ENCODE assay signal across 15 mouse cellular contexts in genomic region chr5:150622792-150623191, GRCm38 (mm10). TPM values are rescaled to one million over a fixed set of nuclear protein-coding genes. Genes with fewer than 3 reads are reported as not detected.
DNase-seq lines count a peak whose midpoint lies in the region; ATAC-seq and TF ChIP-seq lines count a peak whose summit lies in the region.
"Had no signal": no experiment of that assay in that cellular context is flagged by ENCODE, and none has a peak within 500 bp of the region (broad histone marks: within the 10 kb centered on the region; RNA-seq: fewer than 3 reads in every experiment).

No protein-coding gene starts in this region.

- H3K4me2 ChIP-seq in intestine, embryonic 14.5 days (ENCODE audit: low read length), result no peak overlapping the region
- H3K4me2 ChIP-seq in intestine, embryonic 15.5 days (replicated peaks), result no peak overlapping the region
- no peak overlapping the region for H3K4me2 ChIP-seq in CH12.LX (ENCODE audit: insufficient read depth, low read depth, poor library complexity, severe bottlenecking)
- no peak overlapping the region for H3K4me2 ChIP-seq in kidney, embryonic 14.5 days (replicated peaks; ENCODE audit: low read depth, low read length)
- H3K4me2 ChIP-seq: liver, embryonic 13.5 days had no signal

- no peak for TF ChIP-seq CTCF in CH12.LX (conservative IDR thresholded peaks at IDR 0.05 in 1 of 2, IDR thresholded peaks at IDR 0.05 in 1 of 2; ENCODE audit: low read depth in 2 of 2, low read length in 2 of 2)

- no peak for TF ChIP-seq POLR2A in CH12.LX (IDR thresholded peaks at IDR 0.05; ENCODE audit: low read depth, low read length)

- ATAC-seq in intestine, embryonic 14.5 days (replicated peaks; ENCODE audit: low FRiP score, low TSS enrichment, low read depth), result no peak
- ATAC-seq in intestine, embryonic 15.5 days, result no peak
- ATAC-seq in kidney, embryonic 14.5 days (ENCODE audit: low FRiP score, low TSS enrichment), result 0 out of 2 replicates have a peak, but pooled peaks have one; percentile 37
- ATAC-seq: forebrain, embryonic 14.5 days had no signal

- no peak for TF ChIP-seq RAD21 in CH12.LX (IDR thresholded peaks at IDR 0.05; ENCODE audit: low read depth, low read length)

- no peak for TF ChIP-seq EP300 in CH12.LX (IDR thresholded peaks at IDR 0.05; ENCODE audit: low read length)

- H3K27ac ChIP-seq in intestine, embryonic 14.5 days (ENCODE audit: low read depth), result peak overlapping the region; percentile 55; the same call in 1 of the 2 replicates
- H3K27ac ChIP-seq in intestine, embryonic 15.5 days, result no peak overlapping the region
- peak overlapping the region; percentile 22 for H3K27ac ChIP-seq in CH12.LX (ENCODE audit: insufficient read depth, low read depth)
- H3K27ac ChIP-seq in kidney, embryonic 14.5 days (ENCODE audit: low read depth, low read length), result no peak overlapping the region
- H3K27ac ChIP-seq: kidney, postnatal 0 days; limb, embryonic 10.5 days; liver, embryonic 13.5 days had no signal

- WGBS in intestine, embryonic 14.5 days, result 23% methylated on average over 1 of the region's 1 CpGs
- WGBS in intestine, embryonic 15.5 days, result 22% methylated on average over 1 of the region's 1 CpGs
- 33% methylated on average over 1 of the region's 1 CpGs for WGBS in kidney, embryonic 14.5 days

- no peaks in the 10 kb centered on the region for H3K36me3 ChIP-seq in intestine, embryonic 14.5 days (ENCODE audit: control insufficient read depth, insufficient read depth, low read length)
- no peaks in the 10 kb centered on the region for H3K36me3 ChIP-seq in intestine, embryonic 15.5 days
- peaks cover 2 to 28% of the 10 kb centered on the region in 2 experiments for H3K36me3 ChIP-seq in CH12.LX (replicated peaks in 1 of 2; ENCODE audit: control insufficient read depth in 1 of 2, insufficient read depth in 1 of 2, low read length in 1 of 2)
- H3K36me3 ChIP-seq in kidney, embryonic 14.5 days (ENCODE audit: control insufficient read depth, insufficient read depth, low read length), result no peaks in the 10 kb centered on the region
- H3K36me3 ChIP-seq: limb, embryonic 10.5 days had no signal

- no peak overlapping the region for H3K4me3 ChIP-seq in intestine, embryonic 14.5 days (ENCODE audit: low read depth, low read length)
- no peak overlapping the region for H3K4me3 ChIP-seq in intestine, embryonic 15.5 days (replicated peaks)
- no peak overlapping the region for H3K4me3 ChIP-seq in CH12.LX (replicated peaks in 1 of 3; ENCODE audit: low read depth in 2 of 3, low read length in 2 of 3, poor library complexity in 1 of 3)
- no peak overlapping the region for H3K4me3 ChIP-seq in kidney, embryonic 14.5 days (ENCODE audit: low read length)
- H3K4me3 ChIP-seq: limb, embryonic 10.5 days; liver, embryonic 13.5 days had no signal

- dilution Hi-C loops in CH12.LX (cut with MboI; ENCODE audit: extremely low pct_ligation_motif_present, extremely low pct_unique_long_range_greater_than_20kb, low sequenced_read_pairs), result no loop called here

- DNase-seq in intestine, embryonic 14.5 days (ENCODE audit: low spot score), result no peak
- DNase-seq in CH12.LX (ENCODE audit: extremely low read depth), result no peak
- DNase-seq in lung, postnatal 14 days, result peak; percentile 32
- no peak for DNase-seq in urinary bladder, postnatal 4 days (ENCODE audit: low spot score in 2 of 2)
- DNase-seq in layer of hippocampus, adult 9-10 months (ENCODE audit: low spot score), result no peak
- no peak for DNase-seq in layer of hippocampus, adult 9-11 months
- DNase-seq: cerebellum, adult 18-20 months; layer of hippocampus, postnatal 36 days; liver, embryonic 13.5 days; thymus, postnatal 14 days had no signal

- no peaks in the 10 kb centered on the region for H3K4me1 ChIP-seq in intestine, embryonic 14.5 days (replicated peaks; ENCODE audit: control insufficient read depth, insufficient read depth, low read length)
- no peaks in the 10 kb centered on the region for H3K4me1 ChIP-seq in intestine, embryonic 15.5 days (replicated peaks)
- H3K4me1 ChIP-seq in CH12.LX (ENCODE audit: control insufficient read depth in 1 of 2, insufficient read depth in 2 of 2), result peaks cover 23 to 63% of the 10 kb centered on the region in 2 experiments
- H3K4me1 ChIP-seq in kidney, embryonic 14.5 days (ENCODE audit: control insufficient read depth, insufficient read depth, low read length), result no peaks in the 10 kb centered on the region
- H3K4me1 ChIP-seq: limb, embryonic 10.5 days had no signal

- in situ Hi-C loops in CH12.LX (cut with MboI; ENCODE audit: low pct_ligation_motif_present, low pct_unique_long_range_greater_than_20kb, low sequenced_read_pairs), result no loop called here

- no peaks in the 10 kb centered on the region for H3K27me3 ChIP-seq in intestine, embryonic 14.5 days (replicated peaks; ENCODE audit: control insufficient read depth, insufficient read depth, low read length)
- no peaks in the 10 kb centered on the region for H3K27me3 ChIP-seq in intestine, embryonic 15.5 days (replicated peaks)
- H3K27me3 ChIP-seq in CH12.LX (replicated peaks), result no peaks in the 10 kb centered on the region
- no peaks in the 10 kb centered on the region for H3K27me3 ChIP-seq in kidney, embryonic 14.5 days (ENCODE audit: control insufficient read depth, insufficient read depth, low read length)
- H3K27me3 ChIP-seq: liver, embryonic 13.5 days had no signal

- H3K9me3 ChIP-seq in intestine, embryonic 14.5 days (ENCODE audit: control insufficient read depth, low read length), result no peaks in the 10 kb centered on the region
- H3K9me3 ChIP-seq in intestine, embryonic 15.5 days, result no peaks in the 10 kb centered on the region
- H3K9me3 ChIP-seq in CH12.LX (replicated peaks; ENCODE audit: low read length), result no peaks in the 10 kb centered on the region
- no peaks in the 10 kb centered on the region for H3K9me3 ChIP-seq in kidney, embryonic 14.5 days (ENCODE audit: control insufficient read depth, low read length)
- H3K9me3 ChIP-seq: limb, embryonic 10.5 days; liver, embryonic 13.5 days had no signal

- no peaks in the 10 kb centered on the region for H3K79me2 ChIP-seq in CH12.LX (replicated peaks; ENCODE audit: control insufficient read depth, extremely low read depth, insufficient read depth, poor library complexity, severe bottlenecking)

- no peak overlapping the region for H3K9ac ChIP-seq in intestine, embryonic 14.5 days (ENCODE audit: low read length)
- H3K9ac ChIP-seq in intestine, embryonic 15.5 days, result no peak overlapping the region
- H3K9ac ChIP-seq in CH12.LX (ENCODE audit: insufficient read depth, low read depth), result no peak overlapping the region
- no peak overlapping the region for H3K9ac ChIP-seq in kidney, embryonic 14.5 days (ENCODE audit: low read depth, low read length)
- H3K9ac ChIP-seq: liver, embryonic 13.5 days had no signal

TF ChIP-seq in CH12.LX, 34 proteins besides CTCF, POLR2A, EP300 and RAD21:
- no peak for TF ChIP-seq CHD2 (IDR thresholded peaks at IDR 0.05; ENCODE audit: low read length)
- no peak for TF ChIP-seq ZMIZ1 (IDR thresholded peaks at IDR 0.05; ENCODE audit: low read depth, low read length)

RNA-seq across cellular contexts. Expression of gene N4bp2l1, which starts 25.8 kb away (rescaled TPM):
- 4.9 and 5.5 TPM in 2 replicates for polyA plus RNA-seq in intestine, embryonic 14.5 days (2014; fragmentation: Nextera tagmentation; extraction: Ambion mirVana)
- 4.6 and 4.9 TPM in 2 replicates for polyA plus RNA-seq in intestine, embryonic 15.5 days (2015; fragmentation: Nextera tagmentation; extraction: Ambion mirVana)
- total RNA-seq in CH12.LX (2012; rRNA removed) (6.5 and 10.2 TPM in 2 replicates), CH12.LX (2014; rRNA removed) (8.9 and 9.5 TPM in 2 replicates)
- 16.4 and 18.6 TPM in 2 replicates for polyA plus RNA-seq in CH12.LX (2012; ENCODE audit: insufficient read length, low read depth)
- polyA plus RNA-seq in kidney, embryonic 14.5 days (2014; fragmentation: Nextera tagmentation; extraction: Ambion mirVana), result 5.5 and 5.7 TPM in 2 replicates

RNA-seq across cellular contexts. Expression of gene N4bp2l2, which starts 43.2 kb away (rescaled TPM):
- 43.9 and 45.6 TPM in 2 replicates for polyA plus RNA-seq in intestine, embryonic 14.5 days (2014; fragmentation: Nextera tagmentation; extraction: Ambion mirVana)
- 34.4 and 38.3 TPM in 2 replicates for polyA plus RNA-seq in intestine, embryonic 15.5 days (2015; fragmentation: Nextera tagmentation; extraction: Ambion mirVana)
- total RNA-seq in CH12.LX (2012; rRNA removed) (53.1 and 65.3 TPM in 2 replicates), CH12.LX (2014; rRNA removed) (84.4 and 96.5 TPM in 2 replicates)
- 80.0 and 84.9 TPM in 2 replicates for polyA plus RNA-seq in CH12.LX (2012; ENCODE audit: insufficient read length, low read depth)
- 44.2 and 49.6 TPM in 2 replicates for polyA plus RNA-seq in kidney, embryonic 14.5 days (2014; fragmentation: Nextera tagmentation; extraction: Ambion mirVana)

RNA-seq across cellular contexts. Expression of gene Pds5b, which starts 50.7 kb away (rescaled TPM):
- polyA plus RNA-seq in intestine, embryonic 14.5 days (2014; fragmentation: Nextera tagmentation; extraction: Ambion mirVana), result 37.3 and 42.5 TPM in 2 replicates
- 22.2 and 25.3 TPM in 2 replicates for polyA plus RNA-seq in intestine, embryonic 15.5 days (2015; fragmentation: Nextera tagmentation; extraction: Ambion mirVana)
- total RNA-seq in CH12.LX (2012; rRNA removed) (14.3 and 15.0 TPM in 2 replicates), CH12.LX (2014; rRNA removed) (27.4 and 27.5 TPM in 2 replicates)
- polyA plus RNA-seq in CH12.LX (2012; ENCODE audit: insufficient read length, low read depth), result 26.0 and 31.1 TPM in 2 replicates
- 36.1 and 53.6 TPM in 2 replicates for polyA plus RNA-seq in kidney, embryonic 14.5 days (2014; fragmentation: Nextera tagmentation; extraction: Ambion mirVana)

Comparison
In these comparisons a context has a peak if more than half of its experiments do, and no peak if none do; other contexts are left out.
1. H3K27ac ChIP-seq: peak in intestine, embryonic 14.5 days (single experiment) and CH12.LX (single experiment); none in intestine, embryonic 15.5 days (single experiment) and kidney, embryonic 14.5 days (single experiment).